Mouse (Mus musculus): ENCODE data around the gene Zkscan14. TPM values are rescaled to one million over a fixed set of nuclear protein-coding genes. Genes with fewer than 3 reads are reported as not detected.

The Zkscan14 gene
- total RNA-seq, 2 experiments from 2014 or later, result 5.5 to 7.3 TPM

DNA sequence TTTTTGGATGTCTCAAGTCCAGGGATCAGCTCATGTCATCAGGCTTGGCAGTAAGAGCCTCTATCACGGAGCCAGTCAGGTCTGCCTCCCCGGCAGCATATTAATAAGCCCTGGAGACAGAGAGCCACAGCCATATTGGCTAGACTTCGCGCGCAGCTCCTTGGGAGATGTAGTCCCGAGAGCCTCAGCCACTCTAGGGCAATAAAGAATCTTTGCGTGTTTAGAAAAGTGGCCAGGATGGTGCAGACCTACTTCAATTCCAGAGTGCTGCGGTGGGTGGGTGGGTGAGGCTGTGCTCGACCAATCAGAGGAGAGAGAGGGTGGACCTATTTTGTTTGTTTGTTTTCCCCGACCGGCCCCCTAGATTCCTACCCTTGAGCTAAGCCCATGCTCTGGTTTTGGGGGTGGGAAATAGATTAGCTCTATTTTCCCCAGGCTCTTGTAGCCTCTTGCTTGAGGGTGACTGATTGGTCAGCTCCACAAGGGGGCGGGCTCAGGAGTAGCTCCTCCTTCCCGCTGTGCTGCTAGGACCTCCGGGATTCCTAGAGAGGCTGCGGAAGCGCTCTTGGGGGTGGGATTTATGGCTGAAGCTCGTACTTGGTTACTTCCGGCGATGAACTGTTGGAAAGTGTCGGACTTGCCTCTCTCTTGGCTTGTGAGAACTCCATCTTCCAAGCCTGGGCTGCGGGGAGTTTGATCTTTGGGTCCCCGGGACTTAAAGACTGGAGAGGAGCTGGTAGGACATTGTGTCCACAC, 2.4 kb upstream of the Zkscan14 start, which contains the start of gene Zkscan5:
Gene Zkscan5, plus strand, starts transcription at position 627 of the 756 bp plus-strand sequence.
- DNase-seq (ENCODE audit: low spot score in 2 of 2), result peak; percentile 90 to 98

DNA sequence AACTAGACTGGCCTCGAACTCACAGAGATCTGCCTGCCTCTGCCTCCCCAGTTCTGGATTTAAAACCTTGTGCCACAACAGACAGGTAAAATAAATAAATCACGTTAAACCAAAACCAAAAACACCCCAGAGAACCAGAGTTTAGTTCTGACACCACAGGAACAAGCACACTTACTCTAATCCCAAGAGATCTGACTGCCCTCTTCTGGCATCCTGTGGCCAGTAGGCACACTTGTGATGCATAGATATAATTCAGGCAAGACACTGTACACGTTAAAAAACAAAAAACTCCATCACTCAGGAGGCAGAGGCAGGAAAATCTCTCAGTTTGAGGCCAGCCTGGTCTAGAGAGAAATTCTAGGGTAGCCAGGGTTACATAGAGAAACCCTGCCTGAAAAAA, 778 bp upstream of the Zkscan14 start:
- DNase-seq (ENCODE audit: low spot score in 2 of 2), result no peak

DNA sequence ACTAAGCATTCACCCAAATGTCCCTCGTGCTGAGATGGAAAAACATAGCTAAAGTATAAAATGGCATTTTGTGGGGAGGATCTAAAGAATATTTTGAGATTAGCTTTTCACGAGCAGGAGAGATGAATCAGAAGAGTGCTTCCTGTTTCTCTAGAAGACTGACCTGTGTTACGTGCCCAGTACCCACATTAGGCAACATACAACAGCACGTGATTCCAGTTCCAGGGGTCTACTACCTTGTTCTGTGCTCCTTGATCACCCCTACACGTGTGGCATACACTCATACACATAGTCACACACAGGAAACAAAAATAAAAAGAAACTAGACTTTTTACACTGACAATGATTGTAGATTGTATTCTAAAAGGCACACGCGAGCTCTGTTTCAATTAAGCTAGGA, 1.3 kb downstream of the Zkscan14 start:
- no peak for DNase-seq (ENCODE audit: low spot score in 2 of 2)

DNA sequence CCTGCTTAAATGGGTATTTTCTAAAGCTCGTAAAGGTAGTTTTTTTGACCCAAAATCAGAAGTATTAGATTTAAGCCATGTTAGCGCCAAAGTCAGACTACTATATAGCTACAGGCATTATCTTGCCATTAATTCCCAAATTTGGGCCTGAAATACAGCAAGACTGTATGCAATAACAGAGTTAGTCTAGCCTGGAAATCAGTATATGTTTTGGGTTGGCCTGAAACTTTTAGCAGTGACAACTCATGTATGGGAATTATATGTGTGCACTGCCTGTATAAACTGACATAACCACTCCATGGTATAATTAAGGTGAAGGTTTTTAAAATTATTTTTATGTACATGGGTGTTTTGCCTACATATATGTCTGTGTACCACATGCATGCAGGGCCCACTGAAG, 9.7 kb downstream of the Zkscan14 start, which contains the start of gene Atp5j2:
Gene Atp5j2, minus strand, starts transcription at position 101 of the 400 bp plus-strand sequence.
- DNase-seq (ENCODE audit: low spot score in 2 of 2), result no peak

DNA sequence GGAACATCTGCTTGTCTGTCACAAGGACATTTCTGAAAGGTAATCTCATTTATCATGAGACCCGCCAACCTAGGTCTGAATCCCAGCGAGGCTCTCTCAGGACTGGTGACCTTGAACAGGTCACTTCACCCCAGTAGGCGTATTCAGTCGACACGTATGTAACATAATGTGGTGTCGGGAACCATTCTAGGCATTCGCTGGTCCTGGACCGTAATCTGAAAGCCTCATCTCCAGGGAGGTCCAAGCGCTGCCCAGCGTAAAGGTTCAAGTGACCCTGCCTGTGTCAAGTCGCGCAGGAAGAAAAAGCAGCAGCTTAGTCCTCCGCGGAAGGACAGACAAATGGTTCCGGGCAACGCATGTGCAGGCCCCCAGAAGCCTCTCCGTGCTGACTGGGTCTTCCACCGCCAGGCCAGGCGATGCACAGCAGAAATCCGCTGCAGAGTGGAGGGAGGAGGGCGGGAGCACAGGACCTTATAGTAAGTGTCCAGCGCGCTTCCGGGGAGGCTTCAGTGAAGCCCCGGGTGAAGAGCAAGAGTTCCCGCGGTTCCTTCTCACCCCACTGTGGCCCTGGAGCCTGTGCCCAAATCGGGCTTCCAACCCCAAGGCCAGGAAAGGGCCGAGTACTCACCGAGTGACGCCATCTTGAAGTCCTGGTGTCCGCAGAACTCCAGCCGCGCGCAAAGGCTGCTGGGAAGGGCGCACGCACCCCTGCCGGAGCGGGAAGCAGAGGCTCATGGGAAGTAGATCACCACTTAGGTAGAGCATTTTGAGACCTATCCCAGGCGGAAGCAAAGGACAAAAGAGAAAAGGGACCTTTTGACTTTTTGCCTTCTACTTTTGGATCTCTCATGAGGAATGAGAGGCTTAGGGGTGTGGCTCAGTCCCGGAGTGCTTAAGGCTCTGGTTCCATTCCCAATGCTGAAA, 10.5 kb downstream of the Zkscan14 start:
- peak; percentile 80 to 91 for DNase-seq (ENCODE audit: low spot score in 2 of 2)

DNA sequence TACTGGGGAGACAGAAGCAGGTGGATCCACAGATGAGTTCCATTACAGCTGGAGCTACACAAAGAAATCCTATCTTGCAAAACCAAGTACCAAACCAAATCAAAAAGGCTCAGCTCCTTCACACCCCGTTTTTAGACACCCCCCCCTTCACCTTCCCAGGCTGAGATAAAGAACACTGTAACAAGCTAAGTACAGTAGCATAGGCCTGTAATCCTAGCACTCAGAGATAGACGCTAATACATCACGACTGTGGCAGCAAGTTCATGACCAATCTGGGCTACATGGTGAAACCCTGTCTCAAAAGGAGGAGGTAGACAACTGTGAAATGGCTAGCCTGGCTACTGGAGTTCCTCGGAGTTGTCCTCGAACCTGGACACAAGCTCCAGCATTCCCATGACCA, 11.3 kb downstream of the Zkscan14 start:
- no peak for DNase-seq (ENCODE audit: low spot score in 2 of 2)

DNA sequence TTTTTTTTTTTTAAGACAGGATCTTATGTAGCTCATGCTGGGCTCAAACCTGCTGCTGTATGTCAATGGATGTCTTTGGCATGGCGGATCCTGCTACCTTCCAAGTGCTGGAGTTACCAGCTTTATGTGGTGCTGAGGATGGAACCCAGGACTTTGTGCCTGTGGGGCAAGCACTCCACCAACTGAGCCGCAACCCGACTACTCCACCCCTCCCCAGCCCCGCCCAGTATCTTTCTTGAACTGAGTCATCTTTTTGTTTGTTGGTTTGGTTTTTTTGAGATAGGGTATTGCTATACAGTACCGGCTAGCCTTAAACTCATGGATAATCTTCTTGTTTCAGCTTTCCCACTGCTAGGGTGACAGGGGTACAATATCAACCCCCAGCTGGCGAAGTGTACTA, 12.3 kb downstream of the Zkscan14 start:
- DNase-seq (ENCODE audit: low spot score in 2 of 2), result no peak

DNA sequence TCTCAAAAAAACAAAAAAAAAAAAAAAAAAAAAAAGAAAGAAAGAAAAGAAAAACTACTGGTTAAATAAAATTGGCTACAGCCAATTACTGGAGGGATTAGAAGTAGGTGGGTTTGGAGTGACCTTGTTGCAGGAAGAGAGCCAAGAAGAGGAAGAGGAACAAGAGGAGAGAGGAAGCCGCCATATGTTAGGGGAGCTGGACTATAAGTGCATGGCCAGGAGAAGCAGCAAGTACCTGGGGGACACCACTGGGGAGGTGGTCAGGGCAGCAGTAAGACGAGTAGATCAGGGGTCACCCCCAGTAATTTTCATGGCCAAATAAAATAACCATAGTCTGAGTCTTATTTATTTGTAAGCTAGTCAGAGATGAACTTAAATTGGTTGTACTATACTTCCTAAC, 16.4 kb downstream of the Zkscan14 start:
- no peak for DNase-seq (ENCODE audit: low spot score in 2 of 2)

DNA sequence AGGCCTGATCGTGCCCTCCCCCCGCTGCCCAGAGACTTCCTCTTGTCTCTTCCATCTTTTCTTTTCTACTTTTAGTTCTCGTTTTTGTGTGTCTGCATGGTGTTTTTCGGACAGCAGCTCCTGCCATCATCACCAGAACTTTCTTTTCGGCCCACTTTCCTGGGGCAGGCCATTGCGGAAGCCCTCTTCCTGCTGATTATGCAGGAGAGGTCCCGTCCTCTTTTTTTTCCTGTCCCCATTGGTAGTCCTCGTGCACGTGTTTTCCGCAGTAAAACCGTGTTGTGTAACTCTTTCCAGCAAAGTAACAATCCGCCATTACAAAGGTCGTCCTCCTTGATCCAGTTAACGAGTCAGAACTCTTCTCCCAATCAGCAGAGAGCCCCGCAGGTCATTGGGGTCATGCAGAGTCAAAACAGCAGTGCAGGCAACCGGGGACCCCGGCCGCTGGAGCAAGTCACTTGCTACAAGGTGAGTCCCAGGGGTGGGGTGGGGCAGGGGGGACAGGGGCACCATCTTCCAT, 23.1 kb downstream of the Zkscan14 start:
- DNase-seq (ENCODE audit: low spot score in 2 of 2), result no peak

DNA sequence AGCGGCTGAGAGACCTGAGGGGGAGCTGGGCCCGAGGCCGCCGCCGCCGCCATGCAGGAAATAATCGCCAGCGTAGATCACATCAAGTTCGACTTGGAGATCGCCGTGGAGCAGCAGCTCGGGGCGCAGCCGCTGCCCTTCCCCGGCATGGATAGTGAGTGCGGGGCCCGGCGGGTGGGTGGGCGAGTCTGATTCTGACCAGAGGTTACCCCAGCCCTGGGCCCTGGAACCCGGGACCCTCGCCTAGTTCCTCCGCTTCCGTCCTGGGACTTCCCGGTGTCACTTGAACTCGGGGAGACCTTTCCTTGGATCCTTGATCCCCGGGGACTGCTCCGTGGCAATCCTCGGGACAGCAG, 34.4 kb downstream of the Zkscan14 start:
- DNase-seq (ENCODE audit: low spot score in 2 of 2), result peak; percentile 35 to 36

DNA sequence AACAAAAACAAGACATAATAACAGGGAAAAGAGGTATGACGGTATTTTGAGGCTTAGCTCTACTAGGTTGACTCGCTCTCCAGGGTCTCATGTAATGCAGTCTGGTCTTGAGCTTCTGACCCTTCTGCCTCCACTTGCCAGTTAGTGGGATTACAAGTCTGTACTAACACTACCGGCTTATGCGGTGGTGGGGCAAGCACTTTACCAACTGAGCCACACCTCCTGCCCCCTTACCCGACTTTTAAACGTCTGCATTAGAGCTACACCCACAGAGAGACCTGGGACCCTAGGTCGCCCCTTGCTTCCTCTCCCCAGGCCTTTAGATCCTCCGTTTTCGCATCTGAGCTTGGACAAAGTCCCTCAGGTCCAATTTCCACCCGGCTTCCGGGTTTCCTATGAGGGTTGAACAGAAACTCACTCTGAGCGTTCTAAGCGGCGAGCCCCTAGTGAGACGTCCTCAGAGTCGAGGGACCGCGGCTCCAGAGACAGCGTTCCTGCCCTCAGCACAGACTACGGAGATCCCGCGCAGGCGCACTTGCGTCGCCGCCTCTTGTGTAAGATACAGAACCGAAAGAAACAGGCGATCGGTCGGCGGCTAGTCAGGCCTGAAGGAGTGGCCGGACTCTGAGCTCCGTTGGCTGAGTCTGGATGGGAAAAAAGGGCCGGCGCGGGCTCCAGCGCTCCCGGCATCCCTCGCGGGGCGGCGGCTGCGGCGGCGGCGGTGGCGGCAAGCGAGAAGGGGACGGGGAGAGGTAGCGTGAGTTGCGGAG, 34.9 kb downstream of the Zkscan14 start, which contains the start of the genes Ptcd1 and Cpsf4:
Gene Ptcd1, minus strand, starts transcription at position 573 of the 770 bp plus-strand sequence.
Gene Cpsf4, plus strand, starts transcription at position 678 of the 770 bp plus-strand sequence.
- DNase-seq (ENCODE audit: low spot score in 2 of 2), result peak; percentile 90 to 99

DNA sequence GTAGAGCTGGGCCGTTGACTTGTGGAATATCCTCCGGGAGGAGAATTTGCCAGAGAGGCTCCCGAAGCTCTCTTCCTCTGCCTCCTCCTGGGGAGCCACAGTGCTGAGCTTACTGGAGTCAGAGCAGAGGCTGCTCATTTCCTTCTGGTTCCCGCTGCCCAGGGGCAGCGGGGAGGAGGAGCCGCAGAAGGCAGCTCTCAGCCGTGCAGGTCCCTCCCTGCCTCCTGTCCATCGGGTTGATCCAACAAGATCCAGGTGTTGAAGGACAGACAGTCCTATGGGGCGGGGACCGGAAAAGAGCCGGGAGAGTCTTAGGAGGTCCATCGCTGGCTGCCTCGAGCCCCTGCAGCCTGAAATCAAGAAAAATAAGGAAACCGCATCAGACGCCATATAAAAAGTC, 36.5 kb downstream of the Zkscan14 start:
- no peak for DNase-seq (ENCODE audit: low spot score in 2 of 2)

DNA sequence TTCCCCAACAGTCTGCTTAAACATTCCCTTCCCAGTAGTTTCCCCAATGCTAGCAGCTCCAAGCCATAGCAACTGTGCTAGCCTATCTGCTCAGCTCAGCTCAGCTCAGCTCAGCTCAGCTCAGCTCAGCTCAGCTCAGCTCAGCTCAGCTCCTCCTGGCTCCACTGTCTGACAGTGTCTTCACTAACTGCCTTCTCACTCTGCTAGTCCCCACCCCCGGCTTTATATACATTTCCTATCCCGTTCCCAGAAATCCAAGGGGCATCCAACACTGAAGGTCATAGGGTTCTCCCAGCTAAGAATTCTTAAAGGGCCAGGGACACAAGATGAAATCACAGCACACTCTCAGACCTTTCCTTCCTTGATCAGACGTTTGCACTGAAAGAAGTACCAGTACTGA, 37.0 kb downstream of the Zkscan14 start:
- no peak for DNase-seq (ENCODE audit: low spot score in 2 of 2)

DNA sequence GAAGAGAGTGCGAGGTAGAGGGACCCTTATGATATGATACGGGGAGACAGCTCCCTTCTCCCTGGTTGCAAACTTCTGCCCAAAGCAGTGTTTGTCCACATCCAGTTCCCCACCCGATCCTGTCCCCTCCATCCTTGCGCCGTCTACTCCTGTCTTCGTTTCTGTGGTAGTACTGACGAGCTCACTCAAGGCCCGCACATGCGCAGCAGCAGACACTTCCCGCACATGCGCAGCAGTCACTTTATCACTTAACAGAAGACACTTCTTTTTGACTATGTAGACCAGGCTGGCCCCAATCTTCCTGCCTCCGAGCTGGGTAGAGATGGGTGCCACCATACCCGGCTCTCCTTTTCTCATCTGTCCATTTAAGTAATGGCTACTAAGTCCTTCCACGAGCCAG, 40.3 kb downstream of the Zkscan14 start:
- DNase-seq (ENCODE audit: low spot score in 2 of 2), result no peak

DNA sequence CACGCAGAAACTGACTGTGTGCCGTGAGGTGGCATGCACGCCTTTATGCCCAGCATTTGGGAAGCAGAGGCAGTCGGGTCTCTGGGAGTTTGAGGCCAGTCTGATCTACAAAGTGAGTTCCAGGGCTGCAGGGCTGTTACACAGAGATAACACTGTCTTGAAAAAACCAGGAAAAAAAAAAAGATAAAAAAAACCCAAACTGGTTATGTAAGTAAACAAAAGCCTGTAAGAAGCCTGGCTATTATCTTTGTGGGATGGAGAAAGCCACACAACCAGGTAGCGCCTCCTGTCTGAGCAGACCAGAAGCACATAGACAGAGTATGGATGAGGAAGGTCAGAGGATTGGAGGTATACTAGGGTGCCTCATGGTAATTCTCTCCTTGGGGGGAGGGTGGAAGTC, 49.0 kb downstream of the Zkscan14 start:
- no peak for DNase-seq (ENCODE audit: low spot score in 2 of 2)

DNA sequence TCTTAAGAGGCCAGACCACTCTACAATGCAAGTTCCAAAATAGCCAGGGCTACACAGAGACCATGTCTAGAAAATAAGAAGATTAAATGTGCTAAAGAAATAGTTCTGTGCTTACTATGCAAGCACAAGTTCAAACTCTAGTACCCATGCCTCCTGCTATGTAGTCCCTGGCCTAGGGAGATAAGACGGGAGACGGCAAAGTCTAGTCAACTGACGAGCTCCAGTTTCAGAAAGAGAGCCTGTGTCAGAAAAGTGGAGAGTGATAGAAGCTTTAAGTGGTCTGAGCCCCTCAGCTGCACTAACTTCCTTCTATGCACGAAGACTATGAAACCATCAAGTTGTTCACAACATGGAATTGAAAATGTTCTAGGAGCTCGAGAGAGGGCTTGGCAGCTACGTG, 52.4 kb downstream of the Zkscan14 start:
- DNase-seq (ENCODE audit: low spot score in 2 of 2), result no peak

DNA sequence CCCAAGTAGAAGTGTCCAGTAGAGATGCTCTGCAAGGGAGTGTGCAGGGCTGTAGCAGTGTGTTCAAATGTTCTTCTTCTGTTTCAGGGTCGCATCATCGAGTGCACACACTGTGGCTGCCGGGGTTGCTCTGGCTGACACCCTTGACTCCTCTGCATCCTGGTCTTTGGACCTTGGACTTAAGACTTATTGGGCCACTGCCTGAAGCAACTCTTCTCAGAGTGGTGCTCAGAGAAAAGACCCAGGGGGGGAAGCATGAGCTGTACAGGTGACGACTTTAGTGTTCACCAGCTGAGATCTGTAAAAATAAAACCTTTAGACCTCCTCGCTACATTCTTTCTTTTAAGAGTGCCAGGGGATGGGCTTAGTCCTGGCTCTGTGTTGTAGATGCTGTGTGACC, 53.9 kb downstream of the Zkscan14 start:
- no peak for DNase-seq (ENCODE audit: low spot score in 2 of 2)
